Mouse (Mus musculus) right cerebral cortex, adult 2 months (tissue): ENCODE measurements around the gene Rd3.

ENCODE experiments used
- DNase-seq, 2 experiments: peaks; one replicate each; pipeline ENCODE4 v3.0.0; 2021 to 2022; ENCODE audit warnings: low spot score in 2 of 2

Rd3 gene

GRCm38 (mm10) chr1:191963948-191964772 is 13.0 kb upstream of the Rd3 start:
- DNase-seq: peak; percentile 80 to 82

GRCm38 (mm10) chr1:191964773-191965481 is 12.2 kb upstream of the Rd3 start:
- DNase-seq: peak; percentile 83 to 84

- DNase-seq: no peak
Observed at GRCm38 (mm10) chr1:191969939-191970338, 7.2 kb upstream of the Rd3 start.

- no peak for DNase-seq
Observed at GRCm38 (mm10) chr1:191974509-191975405, 2.4 kb upstream of the Rd3 start.

- no peak for DNase-seq
Observed at GRCm38 (mm10) chr1:191981426-191982102, 4.4 kb downstream of the Rd3 start.

GRCm38 (mm10) chr1:191986674-191987480 is 9.7 kb downstream of the Rd3 start:
- no peak for DNase-seq

- no peak for DNase-seq
Observed at GRCm38 (mm10) chr1:191987481-191987769, 10.3 kb downstream of the Rd3 start.

- no peak for DNase-seq
Observed at GRCm38 (mm10) chr1:191988646-191989045, 11.5 kb downstream of the Rd3 start.

- no peak for DNase-seq
Observed at GRCm38 (mm10) chr1:191989060-191989459, 11.9 kb downstream of the Rd3 start.

GRCm38 (mm10) chr1:191989994-191990393 is 12.8 kb downstream of the Rd3 start:
- DNase-seq: peak; percentile 97

GRCm38 (mm10) chr1:191992040-191992780 is 15.0 kb downstream of the Rd3 start:
- no peak for DNase-seq

GRCm38 (mm10) chr1:191994476-191994875 is 17.3 kb downstream of the Rd3 start:
- no peak for DNase-seq

- peak; percentile 40 to 60 for DNase-seq
Observed at GRCm38 (mm10) chr1:191995488-191995887, 18.3 kb downstream of the Rd3 start.

- DNase-seq: no peak
Observed at GRCm38 (mm10) chr1:191995916-191996315, 18.7 kb downstream of the Rd3 start.

- DNase-seq: no peak
Observed at GRCm38 (mm10) chr1:191996621-191997185, 19.5 kb downstream of the Rd3 start.

- no peak for DNase-seq
Observed at GRCm38 (mm10) chr1:191999022-191999421, 21.9 kb downstream of the Rd3 start.
